Mouse (Mus musculus): ENCODE measurements around the gene Gm20532.

DNA sequence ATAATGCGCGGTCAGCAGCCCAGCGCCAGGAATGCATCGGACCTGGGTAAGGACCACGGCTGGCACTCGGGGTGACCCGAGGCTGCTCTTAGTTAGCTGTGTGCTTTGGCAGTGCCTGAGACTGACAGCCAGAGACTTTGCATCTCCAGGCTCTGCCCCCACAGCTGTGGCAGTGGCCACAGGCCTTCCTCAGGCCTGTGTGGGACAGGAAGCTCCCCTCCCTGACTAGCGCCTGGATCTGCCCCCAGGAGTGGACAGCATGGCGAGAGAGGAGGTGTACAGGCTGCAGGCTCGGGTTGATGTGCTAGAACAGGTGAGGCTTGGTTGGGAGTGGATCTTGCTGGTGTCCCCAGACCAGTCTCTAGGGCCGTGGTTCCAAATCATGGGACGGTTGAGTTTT, 5.0 kb downstream of the Gm20532 start:
- TF ChIP-seq CTCF (IDR thresholded peaks at IDR 0.05; ENCODE audit: borderline replicate concordance, insufficient read depth, low read depth, low read length) (no peak), POLR2A (IDR thresholded peaks at IDR 0.05; ENCODE audit: borderline replicate concordance, insufficient read depth, low read length) (no peak)

Data from cerebellum, adult 2 months (tissue).